Mouse (Mus musculus): ENCODE data around the gene Mmp19. TPM values are rescaled to one million over a fixed set of nuclear protein-coding genes. Genes with fewer than 3 reads are reported as not detected.

The Mmp19 gene
- polyA plus RNA-seq, 1 experiment from 2014 or later: 1.1 TPM

DNA sequence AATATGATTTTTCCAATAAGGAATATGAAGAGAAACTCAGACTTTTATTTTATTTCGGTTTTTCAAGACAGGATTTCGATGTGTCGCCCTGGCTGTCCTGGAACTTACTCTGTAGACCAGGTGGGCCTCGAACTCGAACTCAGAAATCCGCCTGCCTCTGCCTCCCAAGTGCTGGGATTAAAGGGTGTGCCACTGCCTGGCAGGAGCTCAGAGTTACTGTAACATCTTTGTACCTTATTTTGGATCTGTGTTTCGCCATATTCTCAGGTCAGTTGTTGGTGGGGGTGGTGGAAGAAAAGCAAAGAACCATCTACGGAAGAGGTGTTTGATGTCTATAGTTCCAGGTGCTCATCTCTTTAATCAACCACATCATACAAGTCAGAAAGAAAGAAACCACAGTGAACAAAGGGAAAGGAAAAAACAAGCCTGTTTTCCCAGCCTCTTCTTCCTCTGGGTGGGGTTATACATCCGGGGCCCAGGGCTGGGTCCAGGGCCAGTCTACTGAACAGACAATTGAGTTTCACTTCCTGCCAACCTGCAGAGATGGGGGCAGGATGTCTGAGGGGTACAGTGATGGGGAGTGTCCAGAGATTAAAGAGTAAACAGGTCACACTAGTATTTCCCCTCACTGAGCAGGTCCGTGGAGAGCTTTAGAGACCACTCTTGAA lies 44.6 kb upstream of the Mmp19 start:
- no peak overlapping the region for H3K4me2 ChIP-seq (ENCODE audit: low read length)
- no peaks in the 10 kb centered on the region for H3K9me3 ChIP-seq (ENCODE audit: control insufficient read depth, low read length)
- H3K4me1 ChIP-seq (ENCODE audit: control insufficient read depth in 2 of 2, insufficient read depth in 2 of 2, low read length in 2 of 2): peaks cover 10 to 27% of the 10 kb centered on the region in 2 experiments
- no peak overlapping the region for H3K9ac ChIP-seq (ENCODE audit: low read length)
- H3K4me3 ChIP-seq (ENCODE audit: control insufficient read depth in 1 of 2, insufficient read depth in 1 of 2, low read depth in 1 of 2, low read length in 2 of 2): no peak overlapping the region
- no peak overlapping the region for H3K27ac ChIP-seq (replicated peaks in 1 of 2; ENCODE audit: control insufficient read depth in 1 of 2, insufficient read depth in 1 of 2, low read depth in 2 of 2, low read length in 2 of 2)
- H3K36me3 ChIP-seq (ENCODE audit: control insufficient read depth, insufficient read depth, low read length): no peaks in the 10 kb centered on the region
- peaks cover 6% of the 10 kb centered on the region; the same call in 1 of the 2 replicates for H3K27me3 ChIP-seq (ENCODE audit: control insufficient read depth, insufficient read depth, low read length)
- ATAC-seq (ENCODE audit: insufficient number of reproducible peaks, insufficient read depth, low FRiP score, low read depth): no peak
- WGBS: 88% methylated on average over 10 of the region's 10 CpGs

DNA sequence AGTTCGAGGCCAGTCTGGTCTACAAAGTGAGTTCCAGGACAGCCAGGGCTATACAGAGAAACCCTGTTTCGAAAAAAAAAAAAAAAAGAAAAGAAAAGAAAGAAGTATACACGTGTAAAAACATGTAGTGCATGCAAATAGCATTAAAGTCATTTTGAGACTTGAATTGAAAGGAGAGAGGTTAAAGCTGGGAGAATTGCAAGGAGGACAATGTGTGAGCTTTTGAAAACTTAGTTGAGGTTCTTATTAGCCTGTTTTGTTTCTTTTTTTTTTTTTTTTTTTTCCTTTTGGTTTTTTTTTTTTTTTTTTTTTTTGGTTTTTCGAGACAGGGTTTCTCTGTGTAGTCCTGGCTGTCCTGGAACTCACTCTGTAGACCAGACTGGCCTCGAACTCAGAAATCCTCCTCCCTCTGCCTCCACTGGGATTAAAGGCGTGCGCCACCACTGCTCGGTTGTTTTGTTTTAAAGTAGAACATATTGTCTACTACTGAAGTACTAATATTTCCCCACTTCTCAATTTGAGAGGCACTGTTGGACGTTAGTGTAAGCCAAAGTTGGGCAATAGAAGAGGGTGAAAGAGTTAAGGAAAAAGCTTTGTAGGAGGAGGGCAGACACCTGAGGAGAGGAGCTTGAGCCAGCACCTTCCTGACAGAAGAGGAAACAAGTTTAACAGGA lies 43.6 kb upstream of the Mmp19 start:
- H3K27me3 ChIP-seq (ENCODE audit: control insufficient read depth, insufficient read depth, low read length): 0 out of 2 replicates have a peak, but pooled peaks cover 2% of the 10 kb centered on the region
- H3K4me3 ChIP-seq (ENCODE audit: control insufficient read depth in 1 of 2, insufficient read depth in 1 of 2, low read depth in 1 of 2, low read length in 2 of 2): peak overlapping the region; percentile 86 to 90
- 54% methylated on average over 8 of the region's 9 CpGs for WGBS
- no peaks in the 10 kb centered on the region for H3K9me3 ChIP-seq (ENCODE audit: control insufficient read depth, low read length)
- peak overlapping the region; percentile 95 for H3K4me2 ChIP-seq (ENCODE audit: low read length)
- H3K9ac ChIP-seq (ENCODE audit: low read length): peak overlapping the region; percentile 91
- peaks cover 2% of the 10 kb centered on the region; the same call in 1 of the 2 replicates for H3K36me3 ChIP-seq (ENCODE audit: control insufficient read depth, insufficient read depth, low read length)
- peak overlapping the region; percentile 92 to 94 for H3K27ac ChIP-seq (replicated peaks in 1 of 2; ENCODE audit: control insufficient read depth in 1 of 2, insufficient read depth in 1 of 2, low read depth in 2 of 2, low read length in 2 of 2)
- peaks cover 10 to 27% of the 10 kb centered on the region in 2 experiments for H3K4me1 ChIP-seq (ENCODE audit: control insufficient read depth in 2 of 2, insufficient read depth in 2 of 2, low read length in 2 of 2)
- no peak for ATAC-seq (ENCODE audit: insufficient number of reproducible peaks, insufficient read depth, low FRiP score, low read depth)

DNA sequence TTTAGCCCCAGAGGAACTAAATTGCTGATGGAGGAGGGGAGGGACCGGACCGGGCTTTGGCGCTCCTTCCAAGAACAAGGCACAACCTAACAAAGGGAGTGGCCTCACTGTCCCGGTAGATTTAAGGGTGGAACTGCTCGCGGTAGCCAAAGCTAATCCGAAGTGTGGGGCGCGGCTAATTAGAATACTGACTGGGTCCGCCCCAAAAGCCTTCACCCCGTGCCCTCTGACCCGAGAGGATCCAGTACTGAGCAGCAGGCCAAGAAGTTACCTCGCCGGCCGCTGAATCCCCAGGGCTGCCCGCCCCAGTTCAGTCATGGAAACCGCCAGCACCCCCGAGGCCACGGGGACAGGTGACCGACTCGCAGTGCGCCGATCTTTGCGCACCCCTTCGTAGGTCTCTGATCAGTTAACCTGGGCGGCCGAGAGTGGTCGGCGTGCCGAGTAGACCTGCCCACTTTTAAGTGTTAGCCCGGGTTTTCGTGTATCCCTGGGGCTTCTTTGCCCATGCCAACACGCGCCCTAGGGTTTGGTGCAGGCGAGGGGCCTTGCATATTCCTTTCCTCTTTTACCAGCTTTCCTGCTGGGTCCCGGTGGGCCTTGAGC lies 43.0 kb upstream of the Mmp19 start, which contains the start of gene Pym1:
Pym1 (plus strand) TSS at position 244 of the 606 bp plus-strand sequence.
- WGBS: 0% methylated on average over 36 of the region's 36 CpGs
- peak; percentile 36 for ATAC-seq (ENCODE audit: insufficient number of reproducible peaks, insufficient read depth, low FRiP score, low read depth)
- H3K36me3 ChIP-seq (ENCODE audit: control insufficient read depth, insufficient read depth, low read length): peaks cover 7% of the 10 kb centered on the region; the same call in 1 of the 2 replicates
- H3K4me2 ChIP-seq (ENCODE audit: low read length): peak within 1 kb of the TSS; percentile 95
- H3K27ac ChIP-seq (replicated peaks in 1 of 2; ENCODE audit: control insufficient read depth in 1 of 2, insufficient read depth in 1 of 2, low read depth in 2 of 2, low read length in 2 of 2): peak within 1 kb of the TSS; percentile 92 to 94
- no peaks in the 10 kb centered on the region for H3K9me3 ChIP-seq (ENCODE audit: control insufficient read depth, low read length)
- peak within 1 kb of the TSS; percentile 86 to 90 for H3K4me3 ChIP-seq (ENCODE audit: control insufficient read depth in 1 of 2, insufficient read depth in 1 of 2, low read depth in 1 of 2, low read length in 2 of 2)
- H3K27me3 ChIP-seq (ENCODE audit: control insufficient read depth, insufficient read depth, low read length): no peaks in the 10 kb centered on the region
- peaks cover 10 to 23% of the 10 kb centered on the region in 2 experiments for H3K4me1 ChIP-seq (ENCODE audit: control insufficient read depth in 2 of 2, insufficient read depth in 2 of 2, low read length in 2 of 2)
- H3K9ac ChIP-seq (ENCODE audit: low read length): peak within 1 kb of the TSS; percentile 91

DNA sequence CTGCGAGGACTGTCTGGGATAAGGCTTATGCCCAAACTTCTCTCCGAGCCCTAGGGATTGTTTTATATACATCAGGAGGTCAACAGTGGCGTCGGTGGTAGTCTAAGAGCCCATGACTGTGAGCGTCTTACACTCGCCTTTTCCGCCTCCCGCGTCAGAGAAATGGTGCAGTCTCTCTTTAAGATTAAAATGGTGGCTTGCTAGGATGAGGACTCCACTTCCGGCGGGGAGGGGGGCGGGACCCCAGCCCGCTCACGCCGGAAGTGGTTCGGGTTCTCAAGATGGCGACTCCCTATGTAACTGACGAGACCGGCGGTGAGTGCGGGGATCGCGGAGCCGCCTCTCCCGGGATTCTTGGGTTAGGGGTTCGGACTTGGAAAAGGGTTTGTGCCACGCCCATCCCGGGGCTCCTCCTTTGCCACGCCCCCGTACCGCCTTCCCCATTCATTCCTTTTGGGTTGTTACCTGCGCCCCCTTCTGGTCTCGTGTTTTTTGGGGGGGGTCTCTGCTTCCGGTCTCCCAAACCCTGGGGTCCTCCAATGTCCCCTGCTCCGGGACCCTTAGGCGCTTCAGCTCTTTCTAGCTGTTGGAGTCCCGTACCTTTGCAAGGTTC lies 42.4 kb upstream of the Mmp19 start:
- ATAC-seq (ENCODE audit: insufficient number of reproducible peaks, insufficient read depth, low FRiP score, low read depth): peak; percentile 83
- peaks cover 10 to 20% of the 10 kb centered on the region in 2 experiments for H3K4me1 ChIP-seq (ENCODE audit: control insufficient read depth in 2 of 2, insufficient read depth in 2 of 2, low read length in 2 of 2)
- no peaks in the 10 kb centered on the region for H3K9me3 ChIP-seq (ENCODE audit: control insufficient read depth, low read length)
- H3K4me2 ChIP-seq (ENCODE audit: low read length): peak overlapping the region; percentile 95
- H3K27me3 ChIP-seq (ENCODE audit: control insufficient read depth, insufficient read depth, low read length): no peaks in the 10 kb centered on the region
- peaks cover 11% of the 10 kb centered on the region; the same call in 1 of the 2 replicates for H3K36me3 ChIP-seq (ENCODE audit: control insufficient read depth, insufficient read depth, low read length)
- H3K4me3 ChIP-seq (ENCODE audit: control insufficient read depth in 1 of 2, insufficient read depth in 1 of 2, low read depth in 1 of 2, low read length in 2 of 2): peak overlapping the region; percentile 86 to 90
- WGBS: under 1% methylated on average over 37 of the region's 37 CpGs
- H3K9ac ChIP-seq (ENCODE audit: low read length): peak overlapping the region; percentile 91
- peak overlapping the region; percentile 92 to 94 for H3K27ac ChIP-seq (replicated peaks in 1 of 2; ENCODE audit: control insufficient read depth in 1 of 2, insufficient read depth in 1 of 2, low read depth in 2 of 2, low read length in 2 of 2)

DNA sequence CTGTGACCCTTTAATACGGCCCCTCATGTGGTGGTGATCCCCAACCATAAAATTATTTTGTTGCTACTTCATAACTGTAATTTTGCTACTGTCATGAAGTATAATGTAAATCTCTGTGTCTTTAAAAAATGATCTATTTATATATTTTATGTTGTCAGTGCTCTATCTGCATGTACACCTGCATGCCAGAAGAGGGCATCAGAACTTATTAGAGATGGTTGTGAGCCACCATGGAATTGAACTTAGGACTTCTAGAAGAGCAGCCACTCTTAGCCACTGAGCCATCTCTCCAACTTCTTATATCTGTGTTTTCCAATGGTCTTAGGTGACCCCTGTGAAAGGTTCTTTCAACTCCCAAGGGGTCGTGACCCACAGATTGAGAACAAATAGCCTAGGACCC lies 17.8 kb upstream of the Mmp19 start:
- no peak for ATAC-seq (ENCODE audit: insufficient number of reproducible peaks, insufficient read depth, low FRiP score, low read depth)
- Histone ChIP-seq H3K4me2 (ENCODE audit: low read length) (no peak overlapping the region), H3K9ac (ENCODE audit: low read length) (no peak overlapping the region), H3K27me3 (ENCODE audit: control insufficient read depth, insufficient read depth, low read length) (no peaks in the 10 kb centered on the region), H3K4me1 (ENCODE audit: control insufficient read depth in 2 of 2, insufficient read depth in 2 of 2, low read length in 2 of 2) (no peaks in the 10 kb centered on the region), H3K36me3 (ENCODE audit: control insufficient read depth, insufficient read depth, low read length) (peaks cover 1% of the 10 kb centered on the region; the same call in 1 of the 2 replicates), H3K4me3 (ENCODE audit: control insufficient read depth in 1 of 2, insufficient read depth in 1 of 2, low read depth in 1 of 2, low read length in 2 of 2) (no peak overlapping the region), H3K27ac (replicated peaks in 1 of 2; ENCODE audit: control insufficient read depth in 1 of 2, insufficient read depth in 1 of 2, low read depth in 2 of 2, low read length in 2 of 2) (no peak overlapping the region), H3K9me3 (ENCODE audit: control insufficient read depth, low read length) (no peaks in the 10 kb centered on the region)
- WGBS: 72% methylated on average over 2 of the region's 2 CpGs

DNA sequence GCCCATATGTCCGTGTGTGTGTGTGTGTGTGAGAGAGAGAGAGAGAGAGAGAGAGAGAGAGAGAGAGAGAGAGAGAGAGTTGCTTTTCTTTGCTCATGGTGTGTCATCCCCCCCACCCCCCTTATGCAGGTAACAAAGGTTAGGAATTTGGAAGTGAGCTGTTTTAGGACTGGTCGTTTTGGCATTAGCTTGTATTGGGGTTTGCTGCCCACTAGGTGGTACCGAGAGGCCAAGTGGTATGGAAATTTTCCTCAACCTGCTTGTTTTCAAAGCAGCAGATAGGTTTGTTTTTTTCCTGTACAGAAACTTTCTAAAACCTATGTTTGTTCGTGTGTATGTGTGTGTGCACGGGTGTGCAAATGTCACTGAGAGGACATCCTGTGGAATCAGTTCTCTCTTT lies 17.0 kb upstream of the Mmp19 start:
- Histone ChIP-seq H3K36me3 (ENCODE audit: control insufficient read depth, insufficient read depth, low read length) (no peaks in the 10 kb centered on the region), H3K9me3 (ENCODE audit: control insufficient read depth, low read length) (no peaks in the 10 kb centered on the region), H3K4me1 (ENCODE audit: control insufficient read depth in 2 of 2, insufficient read depth in 2 of 2, low read length in 2 of 2) (no peaks in the 10 kb centered on the region), H3K4me3 (ENCODE audit: control insufficient read depth in 1 of 2, insufficient read depth in 1 of 2, low read depth in 1 of 2, low read length in 2 of 2) (no peak overlapping the region), H3K27ac (replicated peaks in 1 of 2; ENCODE audit: control insufficient read depth in 1 of 2, insufficient read depth in 1 of 2, low read depth in 2 of 2, low read length in 2 of 2) (no peak overlapping the region), H3K27me3 (ENCODE audit: control insufficient read depth, insufficient read depth, low read length) (no peaks in the 10 kb centered on the region), H3K4me2 (ENCODE audit: low read length) (no peak overlapping the region), H3K9ac (ENCODE audit: low read length) (no peak overlapping the region)
- 13% methylated on average over 5 of the region's 5 CpGs for WGBS
- no peak for ATAC-seq (ENCODE audit: insufficient number of reproducible peaks, insufficient read depth, low FRiP score, low read depth)

DNA sequence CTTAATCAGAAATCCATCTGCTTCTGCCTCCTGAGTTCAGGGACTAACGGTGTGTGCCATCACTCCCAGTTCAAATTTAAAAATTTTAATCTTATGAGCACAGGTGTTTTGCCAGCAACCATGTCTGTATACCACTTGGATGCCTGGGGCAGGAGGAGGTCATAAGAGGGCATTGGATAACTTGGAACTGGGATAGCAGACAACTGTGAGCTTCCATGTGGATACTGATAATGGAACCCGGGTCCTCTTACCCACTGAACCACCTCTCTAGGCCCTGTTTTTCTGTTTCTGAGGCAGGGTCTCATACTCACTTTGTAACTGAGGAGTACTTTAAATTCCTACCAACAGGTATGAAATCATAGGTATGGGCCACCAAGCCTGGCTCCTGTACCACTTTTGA lies 12.3 kb upstream of the Mmp19 start:
- H3K4me3 ChIP-seq (ENCODE audit: control insufficient read depth in 1 of 2, insufficient read depth in 1 of 2, low read depth in 1 of 2, low read length in 2 of 2): no peak overlapping the region
- H3K36me3 ChIP-seq (ENCODE audit: control insufficient read depth, insufficient read depth, low read length): no peaks in the 10 kb centered on the region
- H3K9ac ChIP-seq (ENCODE audit: low read length): 0 out of 2 replicates have a peak overlapping the region, but pooled peaks have one; percentile 23
- no peaks in the 10 kb centered on the region for H3K9me3 ChIP-seq (ENCODE audit: control insufficient read depth, low read length)
- ATAC-seq (ENCODE audit: insufficient number of reproducible peaks, insufficient read depth, low FRiP score, low read depth): no peak
- WGBS: 83% methylated on average over 2 of the region's 2 CpGs
- peaks cover 0 to 6% of the 10 kb centered on the region in 2 experiments; a peak in 2 of 4 replicates for H3K4me1 ChIP-seq (ENCODE audit: control insufficient read depth in 2 of 2, insufficient read depth in 2 of 2, low read length in 2 of 2)
- H3K4me2 ChIP-seq (ENCODE audit: low read length): no peak overlapping the region
- H3K27ac ChIP-seq (replicated peaks in 1 of 2; ENCODE audit: control insufficient read depth in 1 of 2, insufficient read depth in 1 of 2, low read depth in 2 of 2, low read length in 2 of 2): peak overlapping the region; percentile 32 to 91; a peak in 3 of 4 replicates
- no peaks in the 10 kb centered on the region for H3K27me3 ChIP-seq (ENCODE audit: control insufficient read depth, insufficient read depth, low read length)

All from heart, embryonic 14.5 days (tissue).